Comparison of ENCODE assay signal across 25 mouse cellular contexts in the genomic region with DNA sequence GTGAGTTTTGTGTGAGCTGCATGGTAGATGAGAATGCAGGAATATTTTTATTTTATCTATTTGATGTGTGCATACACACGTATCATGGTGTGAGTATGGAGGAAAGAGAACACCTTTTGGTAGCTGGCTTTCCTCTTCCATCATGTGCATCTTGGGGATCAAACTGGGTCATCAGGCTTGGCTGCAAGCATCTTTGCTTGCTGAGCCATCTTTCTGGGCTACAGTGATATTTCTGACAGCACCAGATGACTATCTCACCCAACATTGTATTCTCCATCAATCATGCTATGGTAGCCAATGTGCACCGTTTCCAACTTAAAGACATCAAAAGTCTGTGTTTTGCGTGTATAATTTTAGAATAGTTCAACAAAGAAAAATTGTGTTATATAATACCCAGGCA. TPM values are rescaled to one million over a fixed set of nuclear protein-coding genes. Genes with fewer than 3 reads are reported as not detected.
DNase-seq lines count a peak whose midpoint lies in the region; ATAC-seq and TF ChIP-seq lines count a peak whose summit lies in the region.
"Had no signal": no experiment of that assay in that cellular context is flagged by ENCODE, and none has a peak within 500 bp of the region (broad histone marks: within the 10 kb centered on the region; RNA-seq: fewer than 3 reads in every experiment).

No protein-coding gene starts in this region.

- H3K4me1 ChIP-seq in cerebellum, adult 2 months (ENCODE audit: control insufficient read depth, insufficient read depth, low read length) = peaks cover 9% of the 10 kb centered on the region; the same call in 1 of the 2 replicates

- no peak for TF ChIP-seq CTCF in cerebellum, adult 2 months (IDR thresholded peaks at IDR 0.05; ENCODE audit: borderline replicate concordance, insufficient read depth, low read depth, low read length)

- DNase-seq in cerebellum, adult 11 months = peak; percentile 36
- no peak for DNase-seq in cerebellum, postnatal 10 days
- DNase-seq in cerebellum, adult 2 months = peak; percentile 51 to 80
- DNase-seq in cerebellum, adult 9-11 months = peak; percentile 76
- DNase-seq in cerebellum, postnatal 36 days = peak; percentile 32 to 51
- DNase-seq in kidney, postnatal 25 days = no peak
- DNase-seq in c-Kit-positive CD71-positive TER-119-positive erythroid progenitor cells, embryonic 14.5 days (ENCODE audit: low spot score) = no peak
- DNase-seq: adrenal gland, postnatal 10 days; adrenal gland, postnatal 36 days; B cell, adult 2 months; forebrain, postnatal 0 days; gastrocnemius, postnatal 25 days; heart, adult 18-20 months; heart, postnatal 14 days; heart, postnatal 4 days; kidney, adult 2 months had no signal

- no peak for TF ChIP-seq POLR2A in cerebellum, adult 2 months (IDR thresholded peaks at IDR 0.05; ENCODE audit: borderline replicate concordance, insufficient read depth, low read length)

- no peak for ATAC-seq in erythroid progenitor cell, adult 5-6 weeks (replicated peaks; ENCODE audit: low FRiP score, poor library complexity, severe bottlenecking)
- ATAC-seq: forebrain, embryonic 14.5 days; forebrain, postnatal 0 days; hindbrain, postnatal 0 days; inflammation-experienced regulatory T-cells, adult 6 months; intestine, postnatal 0 days; Patski had no signal

- H3K4me3 ChIP-seq in cerebellum, adult 2 months (replicated peaks; ENCODE audit: insufficient read depth, low read depth, low read length) = no peak overlapping the region
- H3K4me3 ChIP-seq: heart, embryonic 13.5 days had no signal

- H3K27ac ChIP-seq in cerebellum, adult 2 months (ENCODE audit: insufficient read depth, low read length) = peak overlapping the region; percentile 96; the same call in 1 of the 2 replicates
- H3K27ac ChIP-seq: heart, embryonic 13.5 days; hindbrain, embryonic 14.5 days; hindbrain, postnatal 0 days had no signal

- WGBS in cerebellum, adult 2 months = 20% methylated on average over 3 of the region's 3 CpGs

- no peaks in the 10 kb centered on the region for H3K27me3 ChIP-seq in cerebellum, adult 2 months (ENCODE audit: control insufficient read depth, insufficient read depth, low read length)
- H3K27me3 ChIP-seq: CH12.LX; heart, embryonic 13.5 days had no signal

RNA-seq across cellular contexts. Expression of a gene that starts 30.6 kb away (rescaled TPM):
- 57.7 and 67.5 TPM in 2 replicates for polyA plus RNA-seq in cerebellum, adult 2 months (2012; rRNA removed)
- 124 and 151 TPM in 2 replicates for total RNA-seq in erythroid progenitor cell, adult 5-6 weeks (2015; ENCODE audit: low replicate concordance)
- 126 and 134 TPM in 2 replicates for total RNA-seq in erythroid progenitor cell, adult 5-6 weeks (2017; ENCODE audit: low replicate concordance)

Comparison
In these comparisons a context has a peak if more than half of its experiments do, and no peak if none do; other contexts are left out.
1. DNase-seq: peak in cerebellum, adult 11 months (single experiment), cerebellum, adult 2 months (2 of 2), cerebellum, adult 9-11 months (single experiment) and cerebellum, postnatal 36 days (2 of 2); none in cerebellum, postnatal 10 days (0 of 2), kidney, postnatal 25 days (0 of 2) and c-Kit-positive CD71-positive TER-119-positive erythroid progenitor cells, embryonic 14.5 days (single experiment).